In the genomic region with DNA sequence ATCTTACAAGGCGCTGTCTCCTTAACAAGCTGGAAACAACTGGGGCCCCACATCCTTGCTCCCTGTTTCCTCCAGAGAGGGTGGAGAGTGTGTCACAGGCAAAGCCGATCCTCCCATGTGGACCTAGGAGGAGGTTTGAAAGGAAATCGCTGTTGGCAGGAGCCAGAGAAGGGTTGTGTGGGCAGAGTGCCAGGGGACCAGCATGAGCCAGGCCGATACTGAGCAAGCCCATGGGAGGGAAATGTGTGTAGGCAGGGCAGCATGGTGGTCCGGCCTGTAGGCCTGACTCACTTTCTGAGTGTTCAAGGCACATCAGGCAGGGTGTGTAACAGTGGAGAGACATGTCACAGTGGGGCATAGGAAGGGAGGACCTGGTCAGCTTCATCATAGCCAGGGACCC, we compare ENCODE assay signal across 9 mouse cellular contexts. TPM values are rescaled to one million over a fixed set of nuclear protein-coding genes. Genes with fewer than 3 reads are reported as not detected.
A peak's percentile ranks its signal among the peaks of the same experiment; 100 is the strongest.
DNase-seq lines count a peak whose midpoint lies in the region; ATAC-seq and TF ChIP-seq lines count a peak whose summit lies in the region.
"Had no signal": no experiment of that assay in that cellular context is flagged by ENCODE, and none has a peak within 500 bp of the region (broad histone marks: within the 10 kb centered on the region; RNA-seq: fewer than 3 reads in every experiment).

No protein-coding gene starts in this region.

- no peak overlapping the region for H3K4me3 ChIP-seq in kidney, embryonic 14.5 days (ENCODE audit: low read length)
- H3K4me3 ChIP-seq in gastrocnemius, adult 2 months: no peak overlapping the region
- no peak overlapping the region for H3K4me3 ChIP-seq in lung, embryonic 16.5 days (ENCODE audit: low read length)
- H3K4me3 ChIP-seq in intestine, embryonic 15.5 days (replicated peaks): no peak overlapping the region

- no peak overlapping the region for H3K4me2 ChIP-seq in kidney, embryonic 14.5 days (replicated peaks; ENCODE audit: low read depth, low read length)
- no peak overlapping the region for H3K4me2 ChIP-seq in lung, embryonic 16.5 days (ENCODE audit: low read depth, low read length)
- no peak overlapping the region for H3K4me2 ChIP-seq in intestine, embryonic 15.5 days (replicated peaks)

- peaks cover 13% of the 10 kb centered on the region for H3K4me1 ChIP-seq in kidney, embryonic 14.5 days (ENCODE audit: control insufficient read depth, insufficient read depth, low read length)
- peaks cover 14% of the 10 kb centered on the region for H3K4me1 ChIP-seq in lung, embryonic 16.5 days (replicated peaks; ENCODE audit: control insufficient read depth, insufficient read depth, low read length)
- peaks cover 21% of the 10 kb centered on the region for H3K4me1 ChIP-seq in intestine, embryonic 15.5 days (replicated peaks)

- intact Hi-C loops in gastrocnemius, adult 2 months (cut with DNase I): no loop called here

- no peaks in the 10 kb centered on the region for H3K27me3 ChIP-seq in kidney, embryonic 14.5 days (ENCODE audit: control insufficient read depth, insufficient read depth, low read length)
- H3K27me3 ChIP-seq in lung, embryonic 16.5 days (ENCODE audit: control insufficient read depth, insufficient read depth, low read depth, low read length): no peaks in the 10 kb centered on the region
- no peaks in the 10 kb centered on the region for H3K27me3 ChIP-seq in intestine, embryonic 15.5 days (replicated peaks)

- no peaks in the 10 kb centered on the region for H3K9me3 ChIP-seq in kidney, embryonic 14.5 days (ENCODE audit: control insufficient read depth, low read length)
- no peaks in the 10 kb centered on the region for H3K9me3 ChIP-seq in lung, embryonic 16.5 days (ENCODE audit: control insufficient read depth, low read length)
- H3K9me3 ChIP-seq in intestine, embryonic 15.5 days: no peaks in the 10 kb centered on the region

- H3K27ac ChIP-seq in kidney, embryonic 14.5 days (ENCODE audit: low read depth, low read length): no peak overlapping the region
- peak overlapping the region; percentile 46; the same call in 1 of the 2 replicates for H3K27ac ChIP-seq in gastrocnemius, adult 2 months
- H3K27ac ChIP-seq in lung, embryonic 16.5 days (ENCODE audit: low read length): 0 out of 2 replicates have a peak overlapping the region, but pooled peaks have one; percentile 25
- no peak overlapping the region for H3K27ac ChIP-seq in intestine, embryonic 15.5 days
- H3K27ac ChIP-seq: macrophage had no signal

- no peak overlapping the region for H3K9ac ChIP-seq in kidney, embryonic 14.5 days (ENCODE audit: low read depth, low read length)
- no peak overlapping the region for H3K9ac ChIP-seq in lung, embryonic 16.5 days (ENCODE audit: low read length)
- H3K9ac ChIP-seq in intestine, embryonic 15.5 days: no peak overlapping the region

- no peak for TF ChIP-seq CTCF in gastrocnemius, adult 2 months (IDR thresholded peaks at IDR 0.05)

- 70% methylated on average over 5 of the region's 5 CpGs for WGBS in kidney, embryonic 14.5 days
- 28% methylated on average over 5 of the region's 5 CpGs for WGBS in lung, embryonic 16.5 days
- WGBS in intestine, embryonic 15.5 days: 52% methylated on average over 5 of the region's 5 CpGs

- no peaks in the 10 kb centered on the region for H3K36me3 ChIP-seq in kidney, embryonic 14.5 days (ENCODE audit: control insufficient read depth, insufficient read depth, low read length)
- no peaks in the 10 kb centered on the region for H3K36me3 ChIP-seq in lung, embryonic 16.5 days (ENCODE audit: control insufficient read depth, insufficient read depth, low read length)
- H3K36me3 ChIP-seq in intestine, embryonic 15.5 days: no peaks in the 10 kb centered on the region

- peak; percentile 60 for DNase-seq in kidney, adult 11 months
- DNase-seq in adrenal gland, postnatal 36 days: peak; percentile 77 to 82
- peak; percentile 75 for DNase-seq in gastrocnemius, adult 2 months
- no peak for DNase-seq in retina, postnatal 1 day

- ATAC-seq in kidney, embryonic 14.5 days (ENCODE audit: low FRiP score, low TSS enrichment): no peak
- peak; percentile 71 for ATAC-seq in lung, embryonic 16.5 days (ENCODE audit: low read depth)
- no peak for ATAC-seq in intestine, embryonic 15.5 days
- no peak for ATAC-seq in frontal cortex, adult (ENCODE audit: low TSS enrichment)

RNA-seq across cellular contexts. Expression of a gene that starts 11.4 kb away (rescaled TPM):
- polyA plus RNA-seq in kidney, embryonic 14.5 days (2014; fragmentation: Nextera tagmentation; extraction: Ambion mirVana): 8.0 and 9.6 TPM in 2 replicates
- total RNA-seq in adrenal gland, postnatal 36 days (2021): 10 to 100 TPM; 21.8 to 52.7 TPM
- total RNA-seq in gastrocnemius, adult 2 months (2021): 10 to 100 TPM in 1 of 2 experiments, 1 to 10 TPM in 1; 5.5 to 16.1 TPM
- 14.9 and 15.1 TPM in 2 replicates for polyA plus RNA-seq in lung, embryonic 16.5 days (2015; fragmentation: Nextera tagmentation; extraction: Ambion mirVana)
- polyA plus RNA-seq in intestine, embryonic 15.5 days (2015; fragmentation: Nextera tagmentation; extraction: Ambion mirVana): 17.0 and 18.2 TPM in 2 replicates

RNA-seq across cellular contexts. Expression of a gene that starts 42.6 kb away (rescaled TPM):
- 6.8 and 10.7 TPM in 2 replicates for polyA plus RNA-seq in kidney, embryonic 14.5 days (2014; fragmentation: Nextera tagmentation; extraction: Ambion mirVana)
- 100 to 1,000 TPM; 152 to 160 TPM for total RNA-seq in adrenal gland, postnatal 36 days (2021)
- 100 to 1,000 TPM in 1 of 2 experiments, 10 to 100 TPM in 1; 41.6 to 104 TPM for total RNA-seq in gastrocnemius, adult 2 months (2021)
- 38.3 and 39.6 TPM in 2 replicates for polyA plus RNA-seq in lung, embryonic 16.5 days (2015; fragmentation: Nextera tagmentation; extraction: Ambion mirVana)
- polyA plus RNA-seq in intestine, embryonic 15.5 days (2015; fragmentation: Nextera tagmentation; extraction: Ambion mirVana): 22.2 and 24.0 TPM in 2 replicates

Comparison
In these comparisons a context has a peak if more than half of its experiments do, and no peak if none do; other contexts are left out.
1. H3K27ac ChIP-seq: peak in gastrocnemius, adult 2 months (single experiment) and lung, embryonic 16.5 days (single experiment); none in kidney, embryonic 14.5 days (single experiment) and intestine, embryonic 15.5 days (single experiment).